In the genomic region with DNA sequence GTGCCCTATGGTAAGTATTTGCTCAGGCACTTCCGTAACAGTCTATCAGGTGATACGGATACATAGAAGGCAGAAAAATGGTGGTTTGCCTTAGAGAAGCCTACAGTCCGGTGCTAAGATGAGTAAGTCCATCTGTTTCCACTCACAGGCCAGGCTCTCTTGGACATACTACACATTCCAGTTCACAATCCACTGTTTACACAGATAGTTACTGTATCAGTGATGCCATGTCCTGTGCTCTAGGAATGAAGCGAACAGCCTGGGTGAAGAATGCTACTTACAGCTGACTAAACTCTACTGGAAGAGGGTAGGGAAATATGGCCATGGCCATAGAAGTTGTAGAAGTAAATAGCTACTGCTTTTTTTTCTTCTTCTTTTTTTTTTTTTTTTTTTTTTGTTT, we compare ENCODE assay signal across 29 mouse cellular contexts. TPM values are rescaled to one million over a fixed set of nuclear protein-coding genes. Genes with fewer than 3 reads are reported as not detected.
DNase-seq lines count a peak whose midpoint lies in the region; ATAC-seq and TF ChIP-seq lines count a peak whose summit lies in the region.
"Had no signal": no experiment of that assay in that cellular context is flagged by ENCODE, and none has a peak within 500 bp of the region (broad histone marks: within the 10 kb centered on the region; RNA-seq: fewer than 3 reads in every experiment).

No protein-coding gene starts in this region.

- TF ChIP-seq CTCF in heart, postnatal 0 days (IDR thresholded peaks at IDR 0.05; ENCODE audit: low read depth): no peak

- H3K4me2 ChIP-seq in heart, postnatal 0 days (ENCODE audit: low read depth, low read length): no peak overlapping the region
- H3K4me2 ChIP-seq in lung, embryonic 15.5 days: no peak overlapping the region
- H3K4me2 ChIP-seq: embryonic facial prominence, embryonic 15.5 days; forebrain, embryonic 13.5 days; heart, embryonic 12.5 days; hindbrain, embryonic 12.5 days; intestine, embryonic 15.5 days; kidney, embryonic 15.5 days; midbrain, embryonic 15.5 days; neural tube, embryonic 15.5 days had no signal

- TF ChIP-seq EP300 in heart, postnatal 0 days (IDR thresholded peaks at IDR 0.05; ENCODE audit: low read depth): no peak

- no peak overlapping the region for H3K9ac ChIP-seq in heart, postnatal 0 days (replicated peaks; ENCODE audit: low read depth, low read length)
- no peak overlapping the region for H3K9ac ChIP-seq in lung, embryonic 15.5 days
- H3K9ac ChIP-seq: embryonic facial prominence, embryonic 15.5 days; forebrain, embryonic 13.5 days; heart, embryonic 12.5 days; hindbrain, embryonic 12.5 days; intestine, embryonic 15.5 days; kidney, embryonic 15.5 days; liver, embryonic 12.5 days; liver, postnatal 0 days; midbrain, embryonic 15.5 days; neural tube, embryonic 15.5 days had no signal

- no peaks in the 10 kb centered on the region for H3K27me3 ChIP-seq in heart, postnatal 0 days (ENCODE audit: control insufficient read depth, insufficient read depth, low read length)
- no peaks in the 10 kb centered on the region for H3K27me3 ChIP-seq in lung, embryonic 15.5 days
- H3K27me3 ChIP-seq: CH12.LX; embryonic facial prominence, embryonic 15.5 days; forebrain, embryonic 13.5 days; heart, embryonic 12.5 days; hindbrain, embryonic 12.5 days; intestine, embryonic 15.5 days; kidney, embryonic 15.5 days; liver, embryonic 12.5 days; midbrain, embryonic 15.5 days; neural tube, embryonic 15.5 days had no signal

- peaks cover 11% of the 10 kb centered on the region; the same call in 1 of the 2 replicates for H3K4me1 ChIP-seq in heart, postnatal 0 days (ENCODE audit: control insufficient read depth, insufficient read depth)
- H3K4me1 ChIP-seq in lung, embryonic 15.5 days: peaks cover 11% of the 10 kb centered on the region
- H3K4me1 ChIP-seq: embryonic facial prominence, embryonic 15.5 days; forebrain, embryonic 13.5 days; hindbrain, embryonic 12.5 days; midbrain, embryonic 10.5 days; midbrain, embryonic 15.5 days had no signal

- no peak; the same call in 1 of the 2 replicates for ATAC-seq in heart, postnatal 0 days (ENCODE audit: insufficient read depth, low read depth)
- 0 out of 2 replicates have a peak, but pooled peaks have one; percentile 33 for ATAC-seq in lung, embryonic 15.5 days (ENCODE audit: borderline replicate concordance, extremely low read depth, low FRiP score, low TSS enrichment)
- ATAC-seq: forebrain, embryonic 13.5 days; hindbrain, postnatal 0 days; intestine, embryonic 15.5 days; liver, postnatal 0 days; midbrain, embryonic 15.5 days had no signal

- H3K9me3 ChIP-seq in heart, postnatal 0 days (replicated peaks; ENCODE audit: control insufficient read depth, low read length): no peaks in the 10 kb centered on the region
- no peaks in the 10 kb centered on the region for H3K9me3 ChIP-seq in lung, embryonic 15.5 days
- H3K9me3 ChIP-seq: embryonic facial prominence, embryonic 15.5 days; forebrain, embryonic 13.5 days; heart, embryonic 12.5 days; hindbrain, embryonic 12.5 days; intestine, embryonic 15.5 days; kidney, embryonic 15.5 days; liver, embryonic 12.5 days; midbrain, embryonic 10.5 days; midbrain, embryonic 15.5 days; neural tube, embryonic 15.5 days had no signal

- 62% methylated on average over 4 of the region's 4 CpGs for WGBS in heart, postnatal 0 days
- WGBS in lung, embryonic 15.5 days: 65% methylated on average over 4 of the region's 4 CpGs

- DNase-seq in heart, postnatal 0 days (ENCODE audit: low spot score): peak; percentile 17
- DNase-seq in heart, adult 9 months (ENCODE audit: low spot score in 2 of 2): no peak
- no peak for DNase-seq in lung, postnatal 36 days
- DNase-seq in Muller cell, postnatal 12 days (ENCODE audit: inconsistent ontology term): peak; percentile 37
- peak; percentile 19 for DNase-seq in yolk sac, embryonic 10.5 days (ENCODE audit: low spot score)
- DNase-seq in adrenal gland, postnatal 14 days: no peak
- DNase-seq: adrenal gland, postnatal 25 days; cerebellum, adult 11-12 months; cerebellum, adult 9-11 months; gastrocnemius, postnatal 10 days; kidney, postnatal 4 days; layer of hippocampus, postnatal 36 days; left cerebral cortex, postnatal 4 days; liver, postnatal 0 days; spleen, adult 18-20 months; thymus, postnatal 14 days had no signal

- 0 out of 2 replicates have a peak overlapping the region, but pooled peaks have one; percentile 20 for H3K27ac ChIP-seq in heart, postnatal 0 days (ENCODE audit: low read depth)
- H3K27ac ChIP-seq in lung, embryonic 15.5 days: no peak overlapping the region
- H3K27ac ChIP-seq: embryonic facial prominence, embryonic 15.5 days; forebrain, embryonic 13.5 days; hindbrain, embryonic 12.5 days; hindbrain, postnatal 0 days; intestine, embryonic 15.5 days; kidney, embryonic 15.5 days; liver, embryonic 12.5 days; midbrain, embryonic 10.5 days; midbrain, embryonic 15.5 days; neural tube, embryonic 15.5 days had no signal

- no peak overlapping the region for H3K4me3 ChIP-seq in heart, postnatal 0 days (ENCODE audit: low read depth, low read length)
- H3K4me3 ChIP-seq in lung, embryonic 15.5 days: no peak overlapping the region
- H3K4me3 ChIP-seq: embryonic facial prominence, embryonic 15.5 days; forebrain, embryonic 13.5 days; heart, embryonic 12.5 days; hindbrain, embryonic 12.5 days; intestine, embryonic 15.5 days; kidney, embryonic 15.5 days; liver, embryonic 12.5 days; midbrain, embryonic 10.5 days; midbrain, embryonic 15.5 days; neural tube, embryonic 15.5 days had no signal

- H3K36me3 ChIP-seq in heart, postnatal 0 days (replicated peaks; ENCODE audit: control insufficient read depth, insufficient read depth, low read length): peaks cover 42% of the 10 kb centered on the region
- H3K36me3 ChIP-seq in lung, embryonic 15.5 days: 0 out of 2 replicates have a peak, but pooled peaks cover 4% of the 10 kb centered on the region
- H3K36me3 ChIP-seq: intestine, embryonic 15.5 days; midbrain, embryonic 15.5 days had no signal

RNA-seq across cellular contexts. Expression of a gene that starts 39.4 kb away (rescaled TPM):
- total RNA-seq in heart, postnatal 0 days (2014; rRNA removed; ENCODE audit: low replicate concordance): 14.3 and 17.8 TPM in 2 replicates
- polyA plus RNA-seq in heart, postnatal 0 days (2015; fragmentation: Nextera tagmentation; extraction: Ambion mirVana): 2.6 and 3.0 TPM in 2 replicates
- 5.9 and 6.8 TPM in 2 replicates for polyA plus RNA-seq in lung, embryonic 15.5 days (2015; fragmentation: Nextera tagmentation; extraction: Ambion mirVana)
- total RNA-seq in adrenal gland, postnatal 14 days (2021): 42.5 and 47.4 TPM in 2 replicates

Comparison
In these comparisons a context has a peak if more than half of its experiments do, and no peak if none do; other contexts are left out.
1. DNase-seq: peak in heart, postnatal 0 days (single experiment), Muller cell, postnatal 12 days (single experiment) and yolk sac, embryonic 10.5 days (single experiment); none in heart, adult 9 months (0 of 2), lung, postnatal 36 days (single experiment) and adrenal gland, postnatal 14 days (single experiment).